Mouse (Mus musculus): Measurements from ENCODE around the gene Epha3.

Epha3 gene

GRCm38 (mm10) chr16:63653393-63653918 lies 210.5 kb downstream of the Epha3 start:
- DNase-seq (ENCODE audit: low read depth, low spot score): no peak

GRCm38 (mm10) chr16:63650760-63651159 lies 213.2 kb downstream of the Epha3 start:
- DNase-seq (ENCODE audit: low read depth, low spot score): no peak

GRCm38 (mm10) chr16:63646577-63646976 lies 217.4 kb downstream of the Epha3 start:
- no peak for DNase-seq (ENCODE audit: low read depth, low spot score)

GRCm38 (mm10) chr16:63642641-63643040 lies 221.3 kb downstream of the Epha3 start:
- no peak for DNase-seq (ENCODE audit: low read depth, low spot score)

- DNase-seq (ENCODE audit: low read depth, low spot score): no peak
Measured at GRCm38 (mm10) chr16:63641603-63642002, 222.4 kb downstream of the Epha3 start.

GRCm38 (mm10) chr16:63638701-63639100 lies 225.3 kb downstream of the Epha3 start:
- no peak for DNase-seq (ENCODE audit: low read depth, low spot score)

- DNase-seq (ENCODE audit: low read depth, low spot score): no peak
Measured at GRCm38 (mm10) chr16:63633748-63634166, 230.2 kb downstream of the Epha3 start.

GRCm38 (mm10) chr16:63625229-63625628 lies 238.7 kb downstream of the Epha3 start:
- DNase-seq (ENCODE audit: low read depth, low spot score): no peak

- DNase-seq (ENCODE audit: low read depth, low spot score): no peak
Measured at GRCm38 (mm10) chr16:63621845-63622244, 242.1 kb downstream of the Epha3 start.

GRCm38 (mm10) chr16:63615396-63615795 lies 248.6 kb downstream of the Epha3 start:
- no peak for DNase-seq (ENCODE audit: low read depth, low spot score)

- no peak for DNase-seq (ENCODE audit: low read depth, low spot score)
Measured at GRCm38 (mm10) chr16:63613006-63613405, 251.0 kb downstream of the Epha3 start.

- no peak for DNase-seq (ENCODE audit: low read depth, low spot score)
Measured at GRCm38 (mm10) chr16:63600229-63600628, 263.7 kb downstream of the Epha3 start.

- no peak for DNase-seq (ENCODE audit: low read depth, low spot score)
Measured at GRCm38 (mm10) chr16:63594656-63595055, 269.3 kb downstream of the Epha3 start.

- no peak for DNase-seq (ENCODE audit: low read depth, low spot score)
Measured at GRCm38 (mm10) chr16:63569746-63570145, 294.2 kb downstream of the Epha3 start.

- DNase-seq (ENCODE audit: low read depth, low spot score): no peak
Measured at GRCm38 (mm10) chr16:63566106-63566836, 297.7 kb downstream of the Epha3 start.

GRCm38 (mm10) chr16:63556410-63557146 lies 307.4 kb downstream of the Epha3 start:
- DNase-seq (ENCODE audit: low read depth, low spot score): no peak

- DNase-seq (ENCODE audit: low read depth, low spot score): no peak
Measured at GRCm38 (mm10) chr16:63552531-63552930, 311.4 kb downstream of the Epha3 start.

- no peak for DNase-seq (ENCODE audit: low read depth, low spot score)
Measured at GRCm38 (mm10) chr16:63539489-63539888, 324.5 kb downstream of the Epha3 start.

- DNase-seq (ENCODE audit: low read depth, low spot score): no peak
Measured at GRCm38 (mm10) chr16:63528821-63529220, 335.2 kb downstream of the Epha3 start.

- no peak for DNase-seq (ENCODE audit: low read depth, low spot score)
Measured at GRCm38 (mm10) chr16:63517636-63518035, 346.3 kb downstream of the Epha3 start.

- no peak for DNase-seq (ENCODE audit: low read depth, low spot score)
Measured at GRCm38 (mm10) chr16:63510069-63510468, 353.9 kb downstream of the Epha3 start.

- no peak for DNase-seq (ENCODE audit: low read depth, low spot score)
Measured at GRCm38 (mm10) chr16:63506437-63506836, 357.5 kb downstream of the Epha3 start.

- DNase-seq (ENCODE audit: low read depth, low spot score): no peak
Measured at GRCm38 (mm10) chr16:63501456-63501855, 362.5 kb downstream of the Epha3 start.

Measured in R1 (cell line).